Mouse (Mus musculus): ENCODE results near the gene Lysmd1.
"Not testable (repeated sequence)": the region's sequence is repeated elsewhere in the genome, so short reads cannot be mapped to it uniquely, and the experiment has no call there.

Lysmd1 gene

GRCm38 (mm10) chr3:95133680-95134101, at the start of gene Lysmd1, which contains the start of gene Scnm1:
Gene Lysmd1 (plus strand): TSS chr3:95134088.
Gene Scnm1 (minus strand): TSS chr3:95134011.
- DNase-seq (ENCODE audit: low read depth, low spot score): peak; percentile 99

- DNase-seq (ENCODE audit: low read depth, low spot score): peak; percentile 60
Observed at GRCm38 (mm10) chr3:95088071-95088470, 45.8 kb upstream of the Lysmd1 start.

GRCm38 (mm10) chr3:95100854-95101253, 33.0 kb upstream of the Lysmd1 start:
- DNase-seq (ENCODE audit: low read depth, low spot score): no peak

GRCm38 (mm10) chr3:95105121-95105520, 28.8 kb upstream of the Lysmd1 start:
- DNase-seq (ENCODE audit: low read depth, low spot score): peak; percentile 76

GRCm38 (mm10) chr3:95105586-95106337, 28.1 kb upstream of the Lysmd1 start:
- peak; percentile 42 for DNase-seq (ENCODE audit: low read depth, low spot score)

- DNase-seq (ENCODE audit: low read depth, low spot score): peak; percentile 100
Observed at GRCm38 (mm10) chr3:95106338-95107117, 27.4 kb upstream of the Lysmd1 start, which contains the start of gene Pip5k1a. Gene Pip5k1a (minus strand): TSS chr3:95106930.

GRCm38 (mm10) chr3:95107308-95107707, 26.6 kb upstream of the Lysmd1 start:
- DNase-seq (ENCODE audit: low read depth, low spot score): not testable (repeated sequence)

GRCm38 (mm10) chr3:95107898-95108297, 26.0 kb upstream of the Lysmd1 start:
- DNase-seq (ENCODE audit: low read depth, low spot score): no peak

- peak; percentile 93 for DNase-seq (ENCODE audit: low read depth, low spot score)
Observed at GRCm38 (mm10) chr3:95110911-95111726, 22.8 kb upstream of the Lysmd1 start, which contains the start of gene Vps72. Gene Vps72 (plus strand): TSS chr3:95111022.

GRCm38 (mm10) chr3:95112760-95113159, 21.1 kb upstream of the Lysmd1 start:
- no peak for DNase-seq (ENCODE audit: low read depth, low spot score)

GRCm38 (mm10) chr3:95117751-95118150, 16.1 kb upstream of the Lysmd1 start:
- no peak for DNase-seq (ENCODE audit: low read depth, low spot score)

GRCm38 (mm10) chr3:95121580-95121979, 12.3 kb upstream of the Lysmd1 start:
- no peak for DNase-seq (ENCODE audit: low read depth, low spot score)

GRCm38 (mm10) chr3:95124246-95124645, 9.6 kb upstream of the Lysmd1 start, which contains the start of gene Tmod4:
Gene Tmod4 (plus strand): TSS chr3:95124476.
- DNase-seq (ENCODE audit: low read depth, low spot score): no peak

- no peak for DNase-seq (ENCODE audit: low read depth, low spot score)
Observed at GRCm38 (mm10) chr3:95124972-95125371, 8.9 kb upstream of the Lysmd1 start.

- no peak for DNase-seq (ENCODE audit: low read depth, low spot score)
Observed at GRCm38 (mm10) chr3:95129226-95129651, 4.6 kb upstream of the Lysmd1 start.

GRCm38 (mm10) chr3:95130081-95130480, 3.8 kb upstream of the Lysmd1 start:
- no peak for DNase-seq (ENCODE audit: low read depth, low spot score)

GRCm38 (mm10) chr3:95132389-95132788, 1.5 kb upstream of the Lysmd1 start:
- DNase-seq (ENCODE audit: low read depth, low spot score): not testable (repeated sequence)

- DNase-seq (ENCODE audit: low read depth, low spot score): no peak
Observed at GRCm38 (mm10) chr3:95133176-95133575, 712 bp upstream of the Lysmd1 start.

GRCm38 (mm10) chr3:95134133-95134532, 245 bp downstream of the Lysmd1 start:
- not testable (repeated sequence) for DNase-seq (ENCODE audit: low read depth, low spot score)

GRCm38 (mm10) chr3:95135023-95135422, 1.1 kb downstream of the Lysmd1 start:
- DNase-seq (ENCODE audit: low read depth, low spot score): no peak

GRCm38 (mm10) chr3:95135433-95136052, 1.7 kb downstream of the Lysmd1 start:
- no peak for DNase-seq (ENCODE audit: low read depth, low spot score)

All from telencephalon, adult 2 months (tissue).